Mouse (Mus musculus) CH12.LX (cell line): Measurements from ENCODE around the gene Slc25a21.

Experiments used
- CTCF ChIP-seq, 2 experiments: IDR thresholded peaks in 1 of 2; conservative IDR thresholded peaks in 1 of 2; 2 replicates each; pipeline ENCODE4 v1.5.1; 2011 to 2012; ENCODE audit warnings: low read depth in 2 of 2, low read length in 2 of 2, improper control_type of control experiment in 1 of 2, inconsistent platforms in 1 of 2, mild to moderate bottlenecking in 1 of 2, moderate library complexity in 1 of 2
- MEF2A ChIP-seq: IDR thresholded peaks from 2 replicates; pipeline ENCODE4 v1.6.1; 2014; ENCODE audit warnings: low read depth, mild to moderate bottlenecking, inconsistent platforms, low read length, improper control_type of control experiment, borderline replicate concordance
- TCF12 ChIP-seq: IDR thresholded peaks from 2 replicates; pipeline ENCODE4 v1.6.1; 2014; ENCODE audit warnings: low read depth, mild to moderate bottlenecking, inconsistent platforms, low read length, improper control_type of control experiment

DNA sequence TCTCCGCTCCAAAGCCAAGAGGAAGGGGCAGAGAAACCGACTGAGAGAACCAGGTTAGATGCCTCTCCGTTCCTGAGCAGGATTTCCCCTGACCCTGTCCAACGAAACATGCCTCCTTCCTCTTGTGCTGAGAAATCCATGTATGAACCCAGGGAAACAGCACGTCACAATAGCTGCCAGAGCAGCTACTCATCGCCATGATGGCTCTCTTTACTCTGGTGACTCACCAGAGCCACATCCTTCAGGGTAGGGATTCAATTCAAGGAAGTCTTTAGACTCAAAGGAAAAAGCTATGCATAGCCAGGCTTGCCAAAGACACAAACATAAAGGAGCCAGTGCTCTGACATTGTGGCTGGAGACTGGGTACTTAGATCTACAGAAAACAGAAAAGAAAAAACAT lies 37.4 kb downstream of the Slc25a21 start:
- TF ChIP-seq TCF12 (no peak), CTCF (conservative IDR thresholded peaks at IDR 0.05 in 1 of 2, IDR thresholded peaks at IDR 0.05 in 1 of 2; ENCODE audit: low read depth in 2 of 2, low read length in 2 of 2) (no peak), MEF2A (no peak)
